Mouse (Mus musculus): ENCODE measurements around the gene Cisd3.
"Not testable (repeated sequence)": the region's sequence is repeated elsewhere in the genome, so short reads cannot be mapped to it uniquely, and the experiment has no call there.

Cisd3 gene

GRCm38 (mm10) chr11:97714356-97714755 is 28.7 kb downstream of the Cisd3 start:
- no peak for DNase-seq

- no peak for DNase-seq
Measured at GRCm38 (mm10) chr11:97714784-97715760, 29.4 kb downstream of the Cisd3 start.

GRCm38 (mm10) chr11:97716021-97716420 is 30.4 kb downstream of the Cisd3 start:
- no peak for DNase-seq

GRCm38 (mm10) chr11:97717369-97718280 is 32.0 kb downstream of the Cisd3 start:
- DNase-seq, result no peak

- DNase-seq, result no peak
Measured at GRCm38 (mm10) chr11:97718281-97718860, 32.7 kb downstream of the Cisd3 start.

GRCm38 (mm10) chr11:97719041-97719440 is 33.4 kb downstream of the Cisd3 start:
- no peak for DNase-seq

GRCm38 (mm10) chr11:97721338-97721737 is 35.7 kb downstream of the Cisd3 start:
- DNase-seq, result no peak

- no peak for DNase-seq
Measured at GRCm38 (mm10) chr11:97723709-97724108, 38.1 kb downstream of the Cisd3 start.

- no peak for DNase-seq
Measured at GRCm38 (mm10) chr11:97728311-97728710, 42.7 kb downstream of the Cisd3 start.

GRCm38 (mm10) chr11:97728730-97729129 is 43.1 kb downstream of the Cisd3 start:
- no peak for DNase-seq

GRCm38 (mm10) chr11:97733689-97734088 is 48.1 kb downstream of the Cisd3 start:
- no peak for DNase-seq

GRCm38 (mm10) chr11:97734810-97735209 is 49.2 kb downstream of the Cisd3 start:
- not testable (repeated sequence) for DNase-seq

GRCm38 (mm10) chr11:97736645-97737044 is 51.0 kb downstream of the Cisd3 start:
- no peak for DNase-seq

GRCm38 (mm10) chr11:97737600-97737999 is 52.0 kb downstream of the Cisd3 start:
- DNase-seq, result no peak

All from cerebellum, postnatal 36 days (tissue).